Mouse (Mus musculus): Measurements from ENCODE around the gene Ctnna3. TPM values are rescaled to one million over a fixed set of nuclear protein-coding genes. Genes with fewer than 3 reads are reported as not detected.

The Ctnna3 gene
- total and polyA plus RNA-seq, 2 experiments from 2014 or later = 18.6 to 62.6 TPM

GRCm38 (mm10) chr10:63676343-63676742 lies 246.4 kb downstream of the Ctnna3 start:
- H3K4me1 ChIP-seq (ENCODE audit: control insufficient read depth, insufficient read depth) = peaks cover 5% of the 10 kb centered on the region
- no peak overlapping the region for H3K9ac ChIP-seq (replicated peaks; ENCODE audit: low read depth, low read length)
- no peak overlapping the region for H3K4me3 ChIP-seq (ENCODE audit: low read depth, low read length)
- ATAC-seq (ENCODE audit: insufficient read depth, low read depth) (no peak), DNase-seq (ENCODE audit: low spot score) (no peak)
- no peaks in the 10 kb centered on the region for H3K9me3 ChIP-seq (replicated peaks; ENCODE audit: control insufficient read depth, low read length)
- 71% methylated on average over 6 of the region's 6 CpGs for WGBS
- no peaks in the 10 kb centered on the region for H3K27me3 ChIP-seq (ENCODE audit: control insufficient read depth, insufficient read depth, low read length)
- H3K36me3 ChIP-seq (replicated peaks; ENCODE audit: control insufficient read depth, insufficient read depth, low read length) = no peaks in the 10 kb centered on the region
- no peak for TF ChIP-seq CTCF (IDR thresholded peaks at IDR 0.05; ENCODE audit: low read depth)
- TF ChIP-seq EP300 (IDR thresholded peaks at IDR 0.05; ENCODE audit: low read depth) = no peak
- no peak overlapping the region for H3K27ac ChIP-seq (ENCODE audit: low read depth)
- no peak overlapping the region for H3K4me2 ChIP-seq (ENCODE audit: low read depth, low read length)

DNA sequence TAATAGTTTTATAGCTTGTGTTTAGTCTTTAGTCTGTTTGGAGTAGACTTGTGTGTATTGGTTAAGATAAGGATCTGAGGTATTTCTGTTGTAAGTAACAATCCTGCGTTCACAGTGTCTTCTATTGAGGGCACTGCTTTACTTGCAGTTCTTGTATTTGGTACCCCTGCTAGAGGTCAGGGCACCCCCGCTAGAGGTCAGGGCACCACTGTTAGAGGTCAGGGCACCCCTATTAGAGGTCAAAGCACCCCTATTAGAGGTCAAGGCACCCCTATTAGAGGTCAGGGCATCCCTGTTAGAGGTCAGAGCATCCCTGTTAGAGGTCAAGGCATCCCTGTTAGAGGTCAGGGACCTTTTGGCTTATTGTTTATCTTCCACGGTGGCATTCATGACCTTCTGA lies 259.3 kb downstream of the Ctnna3 start:
- H3K9me3 ChIP-seq (replicated peaks; ENCODE audit: control insufficient read depth, low read length) = no peaks in the 10 kb centered on the region
- H3K27me3 ChIP-seq (ENCODE audit: control insufficient read depth, insufficient read depth, low read length) = no peaks in the 10 kb centered on the region
- no peak for ATAC-seq (ENCODE audit: insufficient read depth, low read depth)
- DNase-seq (ENCODE audit: low spot score) = no peak
- H3K27ac ChIP-seq (ENCODE audit: low read depth) = no peak overlapping the region
- WGBS = 66% methylated on average over 3 of the region's 3 CpGs
- no peak overlapping the region for H3K4me3 ChIP-seq (ENCODE audit: low read depth, low read length)
- no peak overlapping the region for H3K4me2 ChIP-seq (ENCODE audit: low read depth, low read length)
- H3K4me1 ChIP-seq (ENCODE audit: control insufficient read depth, insufficient read depth) = no peaks in the 10 kb centered on the region
- H3K36me3 ChIP-seq (replicated peaks; ENCODE audit: control insufficient read depth, insufficient read depth, low read length) = no peaks in the 10 kb centered on the region
- TF ChIP-seq CTCF (IDR thresholded peaks at IDR 0.05; ENCODE audit: low read depth) = no peak
- TF ChIP-seq EP300 (IDR thresholded peaks at IDR 0.05; ENCODE audit: low read depth) = no peak
- no peak overlapping the region for H3K9ac ChIP-seq (replicated peaks; ENCODE audit: low read depth, low read length)

- no peak for ATAC-seq (ENCODE audit: insufficient read depth, low read depth)
Measured at GRCm38 (mm10) chr10:63689651-63690050, 259.8 kb downstream of the Ctnna3 start.

GRCm38 (mm10) chr10:63692039-63692438 lies 262.1 kb downstream of the Ctnna3 start:
- WGBS = 56% methylated on average over 3 of the region's 3 CpGs
- no peak for ATAC-seq (ENCODE audit: insufficient read depth, low read depth)
- Histone ChIP-seq H3K4me3 (ENCODE audit: low read depth, low read length) (no peak overlapping the region), H3K9me3 (replicated peaks; ENCODE audit: control insufficient read depth, low read length) (no peaks in the 10 kb centered on the region), H3K27ac (ENCODE audit: low read depth) (no peak overlapping the region), H3K4me2 (ENCODE audit: low read depth, low read length) (no peak overlapping the region), H3K27me3 (ENCODE audit: control insufficient read depth, insufficient read depth, low read length) (no peaks in the 10 kb centered on the region), H3K4me1 (ENCODE audit: control insufficient read depth, insufficient read depth) (no peaks in the 10 kb centered on the region), H3K9ac (replicated peaks; ENCODE audit: low read depth, low read length) (no peak overlapping the region), H3K36me3 (replicated peaks; ENCODE audit: control insufficient read depth, insufficient read depth, low read length) (no peaks in the 10 kb centered on the region)
- TF ChIP-seq EP300 (IDR thresholded peaks at IDR 0.05; ENCODE audit: low read depth) (no peak), CTCF (IDR thresholded peaks at IDR 0.05; ENCODE audit: low read depth) (peak; percentile 51)
- DNase-seq (ENCODE audit: low spot score) = no peak

More at GRCm38 (mm10) chr10:63689651-63690050, 259.8 kb downstream of the Ctnna3 start:
- H3K27me3 ChIP-seq (ENCODE audit: control insufficient read depth, insufficient read depth, low read length) = no peaks in the 10 kb centered on the region
- no peak overlapping the region for H3K4me3 ChIP-seq (ENCODE audit: low read depth, low read length)
- H3K4me2 ChIP-seq (ENCODE audit: low read depth, low read length) = no peak overlapping the region
- no peak for DNase-seq (ENCODE audit: low spot score)
- no peaks in the 10 kb centered on the region for H3K4me1 ChIP-seq (ENCODE audit: control insufficient read depth, insufficient read depth)
- TF ChIP-seq EP300 (IDR thresholded peaks at IDR 0.05; ENCODE audit: low read depth) (no peak), CTCF (IDR thresholded peaks at IDR 0.05; ENCODE audit: low read depth) (no peak)
- H3K36me3 ChIP-seq (replicated peaks; ENCODE audit: control insufficient read depth, insufficient read depth, low read length) = no peaks in the 10 kb centered on the region
- H3K9ac ChIP-seq (replicated peaks; ENCODE audit: low read depth, low read length) = no peak overlapping the region
- 50% methylated on average over 4 of the region's 4 CpGs for WGBS
- H3K9me3 ChIP-seq (replicated peaks; ENCODE audit: control insufficient read depth, low read length) = no peaks in the 10 kb centered on the region
- no peak overlapping the region for H3K27ac ChIP-seq (ENCODE audit: low read depth)

DNA sequence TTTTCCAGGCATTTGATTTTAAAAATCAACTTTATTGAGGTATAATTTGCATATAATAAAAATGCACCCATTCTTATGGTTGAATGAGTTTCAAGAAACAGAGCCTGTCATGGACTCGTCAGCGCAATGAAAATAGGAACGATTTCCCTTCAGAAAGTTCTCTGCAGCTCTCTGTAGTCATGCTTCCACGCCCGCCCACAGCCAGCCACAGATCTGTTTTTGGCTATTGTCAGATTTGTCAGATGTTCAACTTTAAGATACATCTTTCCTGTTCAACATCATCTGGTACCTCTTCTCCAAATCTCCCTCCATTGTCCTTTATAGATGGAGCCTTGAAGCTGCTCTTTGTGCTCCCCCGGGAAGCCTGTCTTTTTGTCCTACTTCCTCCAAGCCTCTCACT lies 280.3 kb downstream of the Ctnna3 start:
- no peak for TF ChIP-seq EP300 (IDR thresholded peaks at IDR 0.05; ENCODE audit: low read depth)
- TF ChIP-seq CTCF (IDR thresholded peaks at IDR 0.05; ENCODE audit: low read depth) = no peak
- peaks cover 8% of the 10 kb centered on the region; the same call in 1 of the 2 replicates for H3K4me1 ChIP-seq (ENCODE audit: control insufficient read depth, insufficient read depth)
- DNase-seq (ENCODE audit: low spot score) (no peak), ATAC-seq (ENCODE audit: insufficient read depth, low read depth) (no peak)
- no peaks in the 10 kb centered on the region for H3K9me3 ChIP-seq (replicated peaks; ENCODE audit: control insufficient read depth, low read length)
- no peaks in the 10 kb centered on the region for H3K27me3 ChIP-seq (ENCODE audit: control insufficient read depth, insufficient read depth, low read length)
- no peak overlapping the region for H3K4me3 ChIP-seq (ENCODE audit: low read depth, low read length)
- no peak overlapping the region for H3K4me2 ChIP-seq (ENCODE audit: low read depth, low read length)
- WGBS = 87% methylated on average over 6 of the region's 6 CpGs
- H3K27ac ChIP-seq (ENCODE audit: low read depth) = no peak overlapping the region
- no peaks in the 10 kb centered on the region for H3K36me3 ChIP-seq (replicated peaks; ENCODE audit: control insufficient read depth, insufficient read depth, low read length)
- no peak overlapping the region for H3K9ac ChIP-seq (replicated peaks; ENCODE audit: low read depth, low read length)

GRCm38 (mm10) chr10:63712530-63712929 lies 282.6 kb downstream of the Ctnna3 start:
- WGBS = 46% methylated on average over 8 of the region's 8 CpGs
- H3K4me2 ChIP-seq (ENCODE audit: low read depth, low read length) = no peak overlapping the region
- no peaks in the 10 kb centered on the region for H3K27me3 ChIP-seq (ENCODE audit: control insufficient read depth, insufficient read depth, low read length)
- no peak overlapping the region for H3K4me3 ChIP-seq (ENCODE audit: low read depth, low read length)
- no peaks in the 10 kb centered on the region for H3K36me3 ChIP-seq (replicated peaks; ENCODE audit: control insufficient read depth, insufficient read depth, low read length)
- no peak overlapping the region for H3K9ac ChIP-seq (replicated peaks; ENCODE audit: low read depth, low read length)
- H3K4me1 ChIP-seq (ENCODE audit: control insufficient read depth, insufficient read depth) = peaks cover 18% of the 10 kb centered on the region
- no peak for ATAC-seq (ENCODE audit: insufficient read depth, low read depth)
- DNase-seq (ENCODE audit: low spot score) = no peak
- TF ChIP-seq EP300 (IDR thresholded peaks at IDR 0.05; ENCODE audit: low read depth) = no peak
- no peak for TF ChIP-seq CTCF (IDR thresholded peaks at IDR 0.05; ENCODE audit: low read depth)
- no peaks in the 10 kb centered on the region for H3K9me3 ChIP-seq (replicated peaks; ENCODE audit: control insufficient read depth, low read length)
- no peak overlapping the region for H3K27ac ChIP-seq (ENCODE audit: low read depth)
